Mouse (Mus musculus): Measurements from ENCODE around the gene Gm2016.
"Not testable (repeated sequence)": the region's sequence is repeated elsewhere in the genome, so short reads cannot be mapped to it uniquely, and the experiment has no call there.

The Gm2016 gene

GRCm38 (mm10) chr12:87873772-87874171 is at the start of gene Gm2016:
TSS of gene Gm2016 (plus strand) at chr12:87874072.
- not testable (repeated sequence) for DNase-seq

- DNase-seq: not testable (repeated sequence)
Measured at GRCm38 (mm10) chr12:87842239-87842638, 31.6 kb upstream of the Gm2016 start, which contains the start of gene Gm2001. TSS of gene Gm2001 (minus strand) at chr12:87842339.

GRCm38 (mm10) chr12:87850657-87851056 is 23.2 kb upstream of the Gm2016 start:
- DNase-seq: not testable (repeated sequence)

- DNase-seq: not testable (repeated sequence)
Measured at GRCm38 (mm10) chr12:87856067-87856466, 17.8 kb upstream of the Gm2016 start.

- DNase-seq: peak; percentile 9
Measured at GRCm38 (mm10) chr12:87861740-87862692, 11.9 kb upstream of the Gm2016 start.

GRCm38 (mm10) chr12:87863638-87864037 is 10.2 kb upstream of the Gm2016 start:
- DNase-seq: not testable (repeated sequence)

GRCm38 (mm10) chr12:87864048-87864447 is 9.8 kb upstream of the Gm2016 start:
- not testable (repeated sequence) for DNase-seq

- DNase-seq: not testable (repeated sequence)
Measured at GRCm38 (mm10) chr12:87895070-87895469, 21.2 kb downstream of the Gm2016 start, which contains the start of gene Gm2022. TSS of gene Gm2022 (plus strand) at chr12:87895370.

GRCm38 (mm10) chr12:87919721-87920120 is 45.8 kb downstream of the Gm2016 start, which contains the start of gene Gm2035:
TSS of gene Gm2035 (minus strand) at chr12:87919857.
- not testable (repeated sequence) for DNase-seq
